Mouse (Mus musculus): ENCODE measurements around the gene Immp2l.

The Immp2l gene

GRCm38 (mm10) chr12:41322018-41322417 is 298.1 kb downstream of the Immp2l start:
- DNase-seq, result no peak

GRCm38 (mm10) chr12:41324418-41324817 is 300.5 kb downstream of the Immp2l start:
- DNase-seq, result no peak

- no peak for DNase-seq
Measured at GRCm38 (mm10) chr12:41325756-41326155, 301.9 kb downstream of the Immp2l start.

- no peak for DNase-seq
Measured at GRCm38 (mm10) chr12:41330988-41331671, 307.2 kb downstream of the Immp2l start.

- no peak for DNase-seq
Measured at GRCm38 (mm10) chr12:41345621-41346020, 321.7 kb downstream of the Immp2l start.

- DNase-seq, result no peak
Measured at GRCm38 (mm10) chr12:41347494-41347893, 323.6 kb downstream of the Immp2l start.

- no peak for DNase-seq
Measured at GRCm38 (mm10) chr12:41349386-41349785, 325.5 kb downstream of the Immp2l start.

GRCm38 (mm10) chr12:41349814-41350213 is 325.9 kb downstream of the Immp2l start:
- no peak for DNase-seq

- DNase-seq, result no peak
Measured at GRCm38 (mm10) chr12:41351275-41351674, 327.4 kb downstream of the Immp2l start.

- DNase-seq, result no peak
Measured at GRCm38 (mm10) chr12:41354857-41355256, 331.0 kb downstream of the Immp2l start.

- DNase-seq, result no peak
Measured at GRCm38 (mm10) chr12:41356040-41356439, 332.1 kb downstream of the Immp2l start.

- DNase-seq, result no peak
Measured at GRCm38 (mm10) chr12:41386685-41387084, 362.8 kb downstream of the Immp2l start.

- DNase-seq, result no peak
Measured at GRCm38 (mm10) chr12:41394231-41394630, 370.3 kb downstream of the Immp2l start.

GRCm38 (mm10) chr12:41401136-41401535 is 377.2 kb downstream of the Immp2l start:
- no peak for DNase-seq

- no peak for DNase-seq
Measured at GRCm38 (mm10) chr12:41401923-41402322, 378.0 kb downstream of the Immp2l start.

- DNase-seq, result no peak
Measured at GRCm38 (mm10) chr12:41409431-41409830, 385.5 kb downstream of the Immp2l start.

GRCm38 (mm10) chr12:41416635-41417034 is 392.7 kb downstream of the Immp2l start:
- DNase-seq, result no peak

- DNase-seq, result no peak
Measured at GRCm38 (mm10) chr12:41417099-41417498, 393.2 kb downstream of the Immp2l start.

- DNase-seq, result no peak
Measured at GRCm38 (mm10) chr12:41417961-41418360, 394.1 kb downstream of the Immp2l start.

GRCm38 (mm10) chr12:41425101-41425679 is 401.3 kb downstream of the Immp2l start:
- DNase-seq, result no peak

GRCm38 (mm10) chr12:41427464-41427863 is 403.6 kb downstream of the Immp2l start:
- DNase-seq, result no peak

GRCm38 (mm10) chr12:41428806-41429205 is 404.9 kb downstream of the Immp2l start:
- no peak for DNase-seq

- DNase-seq, result no peak
Measured at GRCm38 (mm10) chr12:41436206-41436985, 412.5 kb downstream of the Immp2l start.

GRCm38 (mm10) chr12:41438446-41438845 is 414.6 kb downstream of the Immp2l start:
- peak; percentile 30 to 47 for DNase-seq

All from kidney, postnatal 4 days (tissue).